15 mouse cellular contexts compared by ENCODE assay signal in genomic region chr1:192293391-192293790, GRCm38 (mm10).
"Had no signal": no experiment of that assay in that cellular context is flagged by ENCODE, and none has a peak within 500 bp of the region (broad histone marks: within the 10 kb centered on the region; RNA-seq: fewer than 3 reads in every experiment).

No protein-coding gene starts in this region.

- H3K9ac ChIP-seq: limb, embryonic 15.5 days; liver, embryonic 12.5 days; lung, embryonic 14.5 days; midbrain, embryonic 15.5 days had no signal

- H3K4me1 ChIP-seq: limb, embryonic 15.5 days; liver, embryonic 12.5 days; megakaryocyte, embryonic 14.5 days; midbrain, embryonic 15.5 days had no signal

- H3K36me3 ChIP-seq: limb, embryonic 15.5 days; liver, embryonic 12.5 days; midbrain, embryonic 15.5 days had no signal

- H3K27me3 ChIP-seq: limb, embryonic 15.5 days; liver, embryonic 12.5 days; megakaryocyte, embryonic 14.5 days; midbrain, embryonic 15.5 days had no signal

- ATAC-seq: liver, embryonic 12.5 days; midbrain, embryonic 15.5 days had no signal

- H3K4me3 ChIP-seq: limb, embryonic 15.5 days; liver, embryonic 12.5 days; megakaryocyte, embryonic 14.5 days; midbrain, embryonic 15.5 days had no signal

- H3K27ac ChIP-seq: limb, embryonic 15.5 days; liver, embryonic 12.5 days; macrophage; midbrain, embryonic 15.5 days had no signal

- H3K9me3 ChIP-seq: limb, embryonic 15.5 days; liver, embryonic 12.5 days; megakaryocyte, embryonic 14.5 days; midbrain, embryonic 15.5 days had no signal

- DNase-seq: kidney, adult 8-10 months; kidney, postnatal 14 days; layer of hippocampus, adult 9-11 months; layer of hippocampus, postnatal 36 days; lung, embryonic 14.5 days; lung, postnatal 14 days; right cerebral cortex, postnatal 14 days; thymus, adult 18-20 months; thymus, postnatal 14 days had no signal

- H3K4me2 ChIP-seq: limb, embryonic 15.5 days; liver, embryonic 12.5 days; lung, embryonic 14.5 days; midbrain, embryonic 11.5 days; midbrain, embryonic 15.5 days had no signal
